Mouse (Mus musculus): ENCODE data around the gene Pitpna. TPM values are rescaled to one million over a fixed set of nuclear protein-coding genes. Genes with fewer than 3 reads are reported as not detected.
"Not testable (repeated sequence)": the region's sequence is repeated elsewhere in the genome, so short reads cannot be mapped to it uniquely, and the experiment has no call there.

Gene Pitpna
- polyA plus RNA-seq, 1 experiment from 2014 or later: 136 TPM

GRCm38 (mm10) chr11:75595816-75596215 is 7.9 kb downstream of the Pitpna start:
- WGBS: 72% methylated on average over 7 of the region's 7 CpGs
- no peak overlapping the region for H3K27ac ChIP-seq
- H3K9ac ChIP-seq: no peak overlapping the region
- no peaks in the 10 kb centered on the region for H3K27me3 ChIP-seq (ENCODE audit: control insufficient read depth, insufficient read depth, low read length)
- H3K36me3 ChIP-seq (replicated peaks; ENCODE audit: control insufficient read depth, insufficient read depth): peaks cover 79% of the 10 kb centered on the region
- H3K4me2 ChIP-seq (replicated peaks): no peak overlapping the region
- DNase-seq (ENCODE audit: low spot score): no peak
- H3K4me3 ChIP-seq (replicated peaks; ENCODE audit: low read length): no peak overlapping the region
- no peak for ATAC-seq (ENCODE audit: low FRiP score)
- no peaks in the 10 kb centered on the region for H3K9me3 ChIP-seq (ENCODE audit: control insufficient read depth, low read length)
- H3K4me1 ChIP-seq (replicated peaks; ENCODE audit: control insufficient read depth, insufficient read depth, low read length): no peaks in the 10 kb centered on the region

GRCm38 (mm10) chr11:75596726-75597255 is 8.9 kb downstream of the Pitpna start:
- H3K9ac ChIP-seq: no peak overlapping the region
- H3K4me2 ChIP-seq (replicated peaks): no peak overlapping the region
- WGBS: 91% methylated on average over 3 of the region's 3 CpGs
- no peaks in the 10 kb centered on the region for H3K27me3 ChIP-seq (ENCODE audit: control insufficient read depth, insufficient read depth, low read length)
- no peaks in the 10 kb centered on the region for H3K4me1 ChIP-seq (replicated peaks; ENCODE audit: control insufficient read depth, insufficient read depth, low read length)
- no peak for DNase-seq (ENCODE audit: low spot score)
- no peaks in the 10 kb centered on the region for H3K9me3 ChIP-seq (ENCODE audit: control insufficient read depth, low read length)
- H3K4me3 ChIP-seq (replicated peaks; ENCODE audit: low read length): no peak overlapping the region
- H3K36me3 ChIP-seq (replicated peaks; ENCODE audit: control insufficient read depth, insufficient read depth): peaks cover 89% of the 10 kb centered on the region
- ATAC-seq (ENCODE audit: low FRiP score): no peak
- H3K27ac ChIP-seq: no peak overlapping the region

- Histone ChIP-seq H3K4me1 (replicated peaks; ENCODE audit: control insufficient read depth, insufficient read depth, low read length) (no peaks in the 10 kb centered on the region), H3K27me3 (ENCODE audit: control insufficient read depth, insufficient read depth, low read length) (no peaks in the 10 kb centered on the region), H3K9ac (no peak overlapping the region), H3K36me3 (replicated peaks; ENCODE audit: control insufficient read depth, insufficient read depth) (peaks cover 93% of the 10 kb centered on the region), H3K4me2 (replicated peaks) (no peak overlapping the region), H3K4me3 (replicated peaks; ENCODE audit: low read length) (no peak overlapping the region), H3K9me3 (ENCODE audit: control insufficient read depth, low read length) (no peaks in the 10 kb centered on the region), H3K27ac (no peak overlapping the region)
- ATAC-seq (ENCODE audit: low FRiP score): no peak
- 93% methylated on average over 6 of the region's 6 CpGs for WGBS
- DNase-seq (ENCODE audit: low spot score): no peak
These were observed 10.1 kb downstream of the Pitpna start for GRCm38 (mm10) chr11:75598004-75598403.

- H3K4me2 ChIP-seq (replicated peaks); H3K27me3 ChIP-seq (ENCODE audit: control insufficient read depth, insufficient read depth, low read length); DNase-seq (ENCODE audit: low spot score); H3K27ac ChIP-seq; H3K4me3 ChIP-seq (replicated peaks; ENCODE audit: low read length); H3K9me3 ChIP-seq (ENCODE audit: control insufficient read depth, low read length); H3K4me1 ChIP-seq (replicated peaks; ENCODE audit: control insufficient read depth, insufficient read depth, low read length); H3K9ac ChIP-seq; ATAC-seq (ENCODE audit: low FRiP score): not testable (repeated sequence)
- peaks cover 91% of the 10 kb centered on the region for H3K36me3 ChIP-seq (replicated peaks; ENCODE audit: control insufficient read depth, insufficient read depth)
- WGBS: 96% methylated on average over 16 of the region's 17 CpGs
These were observed 11.9 kb downstream of the Pitpna start for GRCm38 (mm10) chr11:75599802-75600201.

- H3K4me1 ChIP-seq (replicated peaks; ENCODE audit: control insufficient read depth, insufficient read depth, low read length): no peaks in the 10 kb centered on the region
- ATAC-seq (ENCODE audit: low FRiP score) (no peak), DNase-seq (ENCODE audit: low spot score) (no peak)
- no peak overlapping the region for H3K9ac ChIP-seq
- H3K4me2 ChIP-seq (replicated peaks): no peak overlapping the region
- no peak overlapping the region for H3K27ac ChIP-seq
- H3K4me3 ChIP-seq (replicated peaks; ENCODE audit: low read length): no peak overlapping the region
- H3K9me3 ChIP-seq (ENCODE audit: control insufficient read depth, low read length): no peaks in the 10 kb centered on the region
- WGBS: 92% methylated on average over 5 of the region's 5 CpGs
- H3K36me3 ChIP-seq (replicated peaks; ENCODE audit: control insufficient read depth, insufficient read depth): peaks cover 93% of the 10 kb centered on the region
- no peaks in the 10 kb centered on the region for H3K27me3 ChIP-seq (ENCODE audit: control insufficient read depth, insufficient read depth, low read length)
These were observed 16.9 kb downstream of the Pitpna start for GRCm38 (mm10) chr11:75604826-75605225.

- Histone ChIP-seq H3K36me3 (replicated peaks; ENCODE audit: control insufficient read depth, insufficient read depth) (peaks cover 93% of the 10 kb centered on the region), H3K4me1 (replicated peaks; ENCODE audit: control insufficient read depth, insufficient read depth, low read length) (no peaks in the 10 kb centered on the region), H3K4me3 (replicated peaks; ENCODE audit: low read length) (no peak overlapping the region), H3K4me2 (replicated peaks) (no peak overlapping the region), H3K27me3 (ENCODE audit: control insufficient read depth, insufficient read depth, low read length) (no peaks in the 10 kb centered on the region), H3K9me3 (ENCODE audit: control insufficient read depth, low read length) (no peaks in the 10 kb centered on the region), H3K9ac (no peak overlapping the region), H3K27ac (no peak overlapping the region)
- no peak for DNase-seq (ENCODE audit: low spot score)
- no peak for ATAC-seq (ENCODE audit: low FRiP score)
- WGBS: 90% methylated on average over 1 of the region's 1 CpGs
These were observed 17.4 kb downstream of the Pitpna start for GRCm38 (mm10) chr11:75605318-75605717.

GRCm38 (mm10) chr11:75608776-75609175 is 20.9 kb downstream of the Pitpna start:
- Histone ChIP-seq H3K27ac (no peak overlapping the region), H3K27me3 (ENCODE audit: control insufficient read depth, insufficient read depth, low read length) (no peaks in the 10 kb centered on the region), H3K4me1 (replicated peaks; ENCODE audit: control insufficient read depth, insufficient read depth, low read length) (no peaks in the 10 kb centered on the region), H3K9me3 (ENCODE audit: control insufficient read depth, low read length) (no peaks in the 10 kb centered on the region), H3K36me3 (replicated peaks; ENCODE audit: control insufficient read depth, insufficient read depth) (peaks cover 94% of the 10 kb centered on the region), H3K4me3 (replicated peaks; ENCODE audit: low read length) (no peak overlapping the region), H3K4me2 (replicated peaks) (no peak overlapping the region), H3K9ac (no peak overlapping the region)
- no peak for ATAC-seq (ENCODE audit: low FRiP score)
- 94% methylated on average over 5 of the region's 5 CpGs for WGBS
- DNase-seq (ENCODE audit: low spot score): no peak

- no peak overlapping the region for H3K4me2 ChIP-seq (replicated peaks)
- no peak for DNase-seq (ENCODE audit: low spot score)
- H3K36me3 ChIP-seq (replicated peaks; ENCODE audit: control insufficient read depth, insufficient read depth): peaks cover 93% of the 10 kb centered on the region
- H3K9me3 ChIP-seq (ENCODE audit: control insufficient read depth, low read length): no peaks in the 10 kb centered on the region
- no peaks in the 10 kb centered on the region for H3K4me1 ChIP-seq (replicated peaks; ENCODE audit: control insufficient read depth, insufficient read depth, low read length)
- no peak overlapping the region for H3K4me3 ChIP-seq (replicated peaks; ENCODE audit: low read length)
- H3K9ac ChIP-seq: no peak overlapping the region
- no peak overlapping the region for H3K27ac ChIP-seq
- 77% methylated on average over 2 of the region's 2 CpGs for WGBS
- H3K27me3 ChIP-seq (ENCODE audit: control insufficient read depth, insufficient read depth, low read length): no peaks in the 10 kb centered on the region
- no peak for ATAC-seq (ENCODE audit: low FRiP score)
These were observed 22.1 kb downstream of the Pitpna start for GRCm38 (mm10) chr11:75610021-75610420.

- DNase-seq (ENCODE audit: low spot score) (no peak), ATAC-seq (ENCODE audit: low FRiP score) (no peak)
- Histone ChIP-seq H3K27me3 (ENCODE audit: control insufficient read depth, insufficient read depth, low read length) (no peaks in the 10 kb centered on the region), H3K4me3 (replicated peaks; ENCODE audit: low read length) (no peak overlapping the region), H3K9me3 (ENCODE audit: control insufficient read depth, low read length) (no peaks in the 10 kb centered on the region), H3K27ac (no peak overlapping the region), H3K36me3 (replicated peaks; ENCODE audit: control insufficient read depth, insufficient read depth) (peaks cover 89% of the 10 kb centered on the region), H3K4me2 (replicated peaks) (no peak overlapping the region), H3K9ac (no peak overlapping the region), H3K4me1 (replicated peaks; ENCODE audit: control insufficient read depth, insufficient read depth, low read length) (no peaks in the 10 kb centered on the region)
- 100% methylated on average over 1 of the region's 1 CpGs for WGBS
These were observed 26.9 kb downstream of the Pitpna start for GRCm38 (mm10) chr11:75614769-75615168.

- Histone ChIP-seq H3K27ac (no peak overlapping the region), H3K4me2 (replicated peaks) (no peak overlapping the region), H3K4me3 (replicated peaks; ENCODE audit: low read length) (no peak overlapping the region), H3K27me3 (ENCODE audit: control insufficient read depth, insufficient read depth, low read length) (no peaks in the 10 kb centered on the region), H3K4me1 (replicated peaks; ENCODE audit: control insufficient read depth, insufficient read depth, low read length) (no peaks in the 10 kb centered on the region), H3K9me3 (ENCODE audit: control insufficient read depth, low read length) (no peaks in the 10 kb centered on the region), H3K9ac (no peak overlapping the region), H3K36me3 (replicated peaks; ENCODE audit: control insufficient read depth, insufficient read depth) (peaks cover 89% of the 10 kb centered on the region)
- ATAC-seq (ENCODE audit: low FRiP score): no peak
- no peak for DNase-seq (ENCODE audit: low spot score)
- 91% methylated on average over 2 of the region's 2 CpGs for WGBS
These were observed 27.7 kb downstream of the Pitpna start for GRCm38 (mm10) chr11:75615556-75615955.
